Mouse (Mus musculus) limb, embryonic 11.5 days (tissue): ENCODE measurements around the gene Gm10100. TPM values are rescaled to one million over a fixed set of nuclear protein-coding genes. Genes with fewer than 3 reads are reported as not detected.
"Not testable (repeated sequence)": the region's sequence is repeated elsewhere in the genome, so short reads cannot be mapped to it uniquely, and the experiment has no call there.

Experiments used
- ATAC-seq: fragments of 200-750 bp; cut with Nextera tagmentation; 2 replicates; pipeline ENCODE4 v1.8.0; 2017; ENCODE audit warnings: low read depth; ENCODE audit not compliant: insufficient number of reproducible peaks, low FRiP score, low TSS enrichment
- DNase-seq: peaks from one replicate; pipeline ENCODE4 v3.0.0-alpha.2; 2015; ENCODE audit warnings: low spot score
- H3K27ac ChIP-seq: fragments of 300-500 bp; sonication (generic); replicated peaks from 2 replicates; pipeline ENCODE4 v1.5.1; 2014; ENCODE audit warnings: low read depth, mild to moderate bottlenecking, low read length
- H3K27me3 ChIP-seq: fragments of 300-500 bp; sonication (generic); 2 replicates; pipeline ENCODE4 v1.6.1; 2014; ENCODE audit warnings: mild to moderate bottlenecking, low read length, mixed read lengths; ENCODE audit not compliant: control insufficient read depth, insufficient read depth
- H3K36me3 ChIP-seq: fragments of 300-500 bp; sonication (generic); 2 replicates; pipeline ENCODE4 v1.6.1; 2014; ENCODE audit warnings: mild to moderate bottlenecking, low read length, moderate library complexity, mixed read lengths; ENCODE audit not compliant: control insufficient read depth, insufficient read depth
- H3K4me1 ChIP-seq: fragments of 300-500 bp; sonication (generic); 2 replicates; pipeline ENCODE4 v1.6.1; 2014; ENCODE audit warnings: low read length, mixed read lengths; ENCODE audit not compliant: control insufficient read depth, insufficient read depth
- H3K4me2 ChIP-seq: fragments of 300-500 bp; sonication (generic); 2 replicates; pipeline ENCODE4 v1.6.1; 2014; ENCODE audit warnings: low read depth, mild to moderate bottlenecking, moderate library complexity; ENCODE audit not compliant: severe bottlenecking
- H3K4me3 ChIP-seq: fragments of 300-500 bp; sonication (generic); 2 replicates; pipeline ENCODE4 v1.5.1; 2014; ENCODE audit warnings: low read depth, low read length
- H3K9ac ChIP-seq: fragments of 300-500 bp; sonication (generic); 2 replicates; pipeline ENCODE4 v1.6.1; 2014; ENCODE audit warnings: mild to moderate bottlenecking, low read length
- H3K9me3 ChIP-seq: fragments of 300-500 bp; sonication (generic); 2 replicates; pipeline ENCODE4 v1.6.1; 2016; ENCODE audit warnings: low read length; ENCODE audit not compliant: control insufficient read depth
- WGBS: fragments of 180-500 bp; shearing (Covaris S2); extraction: QIAGEN DNeasy Blood & Tissue Kit; methylation state at CpG from one replicate; pipeline ENCODE4 v1.1.7; 2014; 5-methylcytosine and 5-hydroxymethylcytosine counted together
- polyA plus RNA-seq: library from polyadenylated mRNA; unstranded; fragments of >200 nt; fragmentation: Nextera tagmentation; extraction: Ambion mirVana; gene quantifications from 2 replicates; pipeline ENCODE4 v1.2.1, GENCODE M21; 2014

The Gm10100 gene
- polyA plus RNA-seq, 1 experiment from 2014 or later, result not detected

DNA sequence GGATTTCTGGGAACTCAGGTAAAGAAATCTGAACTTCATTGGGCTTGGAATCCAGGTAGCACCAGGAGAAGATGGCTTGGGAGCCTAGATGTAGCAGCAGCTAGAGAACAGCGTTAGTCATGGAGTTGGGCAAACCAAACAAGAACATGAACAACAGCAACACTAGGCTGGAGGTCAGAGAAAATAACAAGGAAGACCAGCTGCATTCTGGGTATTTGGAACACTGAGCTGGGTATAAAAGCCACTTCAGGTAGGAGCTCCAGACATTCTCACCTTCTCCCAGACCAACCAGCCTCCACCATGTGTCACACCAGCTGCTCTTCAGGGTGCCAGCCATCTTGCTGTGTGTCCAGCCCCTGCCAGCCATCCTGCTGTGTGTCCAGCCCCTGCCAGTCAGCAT lies 20.0 kb upstream of the Gm10100 start, which contains the start of gene Gm10272:
Gene Gm10272 (plus strand): TSS at position 301 of the 400 bp plus-strand sequence.
- ATAC-seq (no peak), DNase-seq (no peak)
- WGBS, result 92% methylated on average over 1 of the region's 1 CpGs
- Histone ChIP-seq H3K4me2 (no peak within 1 kb of the TSS), H3K4me1 (no peaks in the 10 kb centered on the region), H3K36me3 (no peaks in the 10 kb centered on the region), H3K9me3 (no peaks in the 10 kb centered on the region; the same call in 1 of the 2 replicates), H3K9ac (no peak within 1 kb of the TSS), H3K27me3 (no peaks in the 10 kb centered on the region), H3K4me3 (no peak within 1 kb of the TSS), H3K27ac (no peak within 1 kb of the TSS)

GRCm38 (mm10) chr10:77709831-77710230 lies 16.5 kb upstream of the Gm10100 start:
- DNase-seq (no peak), ATAC-seq (no peak)
- Histone ChIP-seq H3K9ac (no peak overlapping the region), H3K4me2 (no peak overlapping the region), H3K27me3 (no peaks in the 10 kb centered on the region), H3K27ac (no peak overlapping the region), H3K36me3 (no peaks in the 10 kb centered on the region), H3K4me3 (no peak overlapping the region), H3K4me1 (no peaks in the 10 kb centered on the region), H3K9me3 (no peaks in the 10 kb centered on the region; the same call in 1 of the 2 replicates)
- WGBS, result 84% methylated on average over 3 of the region's 3 CpGs

- H3K9ac ChIP-seq, H3K4me2 ChIP-seq, H3K9me3 ChIP-seq, ATAC-seq, H3K4me1 ChIP-seq, DNase-seq, H3K4me3 ChIP-seq, H3K27ac ChIP-seq, H3K27me3 ChIP-seq, H3K36me3 ChIP-seq: not testable (repeated sequence)
These were observed 15.1 kb upstream of the Gm10100 start, which contains the start of gene Gm10024 for GRCm38 (mm10) chr10:77711157-77711556. Gm10024 (plus strand) TSS chr10:77711457.

- Histone ChIP-seq H3K9me3 (no peaks in the 10 kb centered on the region; the same call in 1 of the 2 replicates), H3K9ac (no peak overlapping the region), H3K27ac (no peak overlapping the region), H3K36me3 (no peaks in the 10 kb centered on the region), H3K4me2 (no peak overlapping the region), H3K27me3 (no peaks in the 10 kb centered on the region), H3K4me1 (no peaks in the 10 kb centered on the region), H3K4me3 (no peak overlapping the region)
- whole genome bisulfite sequencing, result 57% methylated on average over 4 of the region's 4 CpGs
- ATAC-seq (no peak), DNase-seq (no peak)
These were observed 12.6 kb upstream of the Gm10100 start for GRCm38 (mm10) chr10:77713734-77714133.

GRCm38 (mm10) chr10:77715507-77715906 lies 10.8 kb upstream of the Gm10100 start, which contains the start of gene Gm10142:
Gm10142 (plus strand) TSS chr10:77715807.
- H3K9me3 ChIP-seq, result no peaks in the 10 kb centered on the region; the same call in 1 of the 2 replicates
- ATAC-seq (no peak), DNase-seq (no peak)
- WGBS, result 79% methylated on average over 1 of the region's 1 CpGs
- H3K4me3 ChIP-seq, result no peak within 1 kb of the TSS
- no peak within 1 kb of the TSS for H3K4me2 ChIP-seq
- H3K4me1 ChIP-seq, result no peaks in the 10 kb centered on the region
- H3K36me3 ChIP-seq, result no peaks in the 10 kb centered on the region
- no peak within 1 kb of the TSS for H3K27ac ChIP-seq
- H3K9ac ChIP-seq, result no peak within 1 kb of the TSS
- H3K27me3 ChIP-seq, result no peaks in the 10 kb centered on the region

DNA sequence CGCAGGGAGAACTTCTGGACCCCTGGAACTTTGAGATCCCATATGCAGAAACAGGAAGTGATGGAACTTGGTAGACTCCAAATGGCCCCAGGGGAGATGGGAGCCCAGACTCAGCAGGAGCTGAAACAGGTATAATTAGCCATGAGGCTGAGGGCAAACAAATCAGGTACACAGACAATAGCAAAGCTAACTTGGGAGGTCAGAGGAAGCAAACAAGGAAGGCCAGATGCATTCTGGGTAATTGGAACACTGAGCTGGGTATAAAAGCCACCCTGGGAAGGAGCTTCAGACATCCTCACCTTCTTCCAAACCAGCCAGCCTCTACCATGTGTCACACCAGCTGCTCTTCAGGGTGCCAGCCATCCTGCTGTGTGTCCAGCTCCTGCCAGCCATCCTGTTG lies 6.0 kb upstream of the Gm10100 start, which contains the start of gene Krtap12-1:
Gene Krtap12-1 (plus strand): TSS at position 301 of the 400 bp plus-strand sequence.
- H3K27me3 ChIP-seq, H3K4me1 ChIP-seq, ATAC-seq, DNase-seq, H3K4me3 ChIP-seq, H3K36me3 ChIP-seq, H3K27ac ChIP-seq, H3K9me3 ChIP-seq, H3K4me2 ChIP-seq, H3K9ac ChIP-seq: not testable (repeated sequence)
- 84% methylated on average over 1 of the region's 1 CpGs for WGBS

GRCm38 (mm10) chr10:77724855-77725254 lies 1.4 kb upstream of the Gm10100 start:
- Histone ChIP-seq H3K9me3 (no peaks in the 10 kb centered on the region), H3K27me3 (no peaks in the 10 kb centered on the region), H3K4me1 (no peaks in the 10 kb centered on the region), H3K36me3 (no peaks in the 10 kb centered on the region), H3K9ac (no peak overlapping the region), H3K4me2 (no peak overlapping the region), H3K27ac (no peak overlapping the region), H3K4me3 (no peak overlapping the region)
- DNase-seq, result no peak
- WGBS, result 76% methylated on average over 8 of the region's 8 CpGs
- ATAC-seq, result no peak

- Histone ChIP-seq H3K27ac (no peak overlapping the region), H3K4me1 (no peaks in the 10 kb centered on the region), H3K9ac (no peak overlapping the region), H3K4me2 (no peak overlapping the region), H3K9me3 (no peaks in the 10 kb centered on the region), H3K4me3 (no peak overlapping the region), H3K36me3 (no peaks in the 10 kb centered on the region), H3K27me3 (no peaks in the 10 kb centered on the region)
- ATAC-seq (no peak), DNase-seq (peak; percentile 26)
- WGBS, result 63% methylated on average over 4 of the region's 4 CpGs
These were observed 2.0 kb downstream of the Gm10100 start for GRCm38 (mm10) chr10:77728280-77728679.

DNA sequence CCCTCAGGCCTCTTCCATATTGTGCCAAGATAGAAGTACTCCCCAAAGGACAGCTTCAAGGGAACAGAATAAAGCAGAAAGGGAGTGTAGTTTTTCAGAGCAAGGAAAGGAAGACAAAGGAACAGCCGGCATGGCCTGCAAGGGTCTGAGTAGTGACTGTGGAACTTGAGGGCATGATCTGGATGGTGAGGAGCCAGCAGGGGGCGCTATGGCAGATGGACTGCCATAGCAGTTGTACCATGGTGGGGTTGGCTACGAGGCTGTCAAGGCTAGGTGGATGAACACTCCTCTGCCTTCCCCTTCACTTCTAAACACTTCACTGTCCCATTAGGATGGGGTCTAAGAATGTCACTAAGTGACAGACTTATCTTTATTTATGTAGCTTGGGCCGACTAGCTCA lies 3.0 kb downstream of the Gm10100 start:
- Histone ChIP-seq H3K27me3 (no peaks in the 10 kb centered on the region), H3K9ac (no peak overlapping the region), H3K4me3 (no peak overlapping the region), H3K9me3 (no peaks in the 10 kb centered on the region), H3K4me2 (no peak overlapping the region), H3K27ac (no peak overlapping the region), H3K4me1 (no peaks in the 10 kb centered on the region), H3K36me3 (no peaks in the 10 kb centered on the region)
- ATAC-seq, result no peak
- peak; percentile 43 for DNase-seq
- 55% methylated on average over 4 of the region's 4 CpGs for WGBS
